In the genomic region with DNA sequence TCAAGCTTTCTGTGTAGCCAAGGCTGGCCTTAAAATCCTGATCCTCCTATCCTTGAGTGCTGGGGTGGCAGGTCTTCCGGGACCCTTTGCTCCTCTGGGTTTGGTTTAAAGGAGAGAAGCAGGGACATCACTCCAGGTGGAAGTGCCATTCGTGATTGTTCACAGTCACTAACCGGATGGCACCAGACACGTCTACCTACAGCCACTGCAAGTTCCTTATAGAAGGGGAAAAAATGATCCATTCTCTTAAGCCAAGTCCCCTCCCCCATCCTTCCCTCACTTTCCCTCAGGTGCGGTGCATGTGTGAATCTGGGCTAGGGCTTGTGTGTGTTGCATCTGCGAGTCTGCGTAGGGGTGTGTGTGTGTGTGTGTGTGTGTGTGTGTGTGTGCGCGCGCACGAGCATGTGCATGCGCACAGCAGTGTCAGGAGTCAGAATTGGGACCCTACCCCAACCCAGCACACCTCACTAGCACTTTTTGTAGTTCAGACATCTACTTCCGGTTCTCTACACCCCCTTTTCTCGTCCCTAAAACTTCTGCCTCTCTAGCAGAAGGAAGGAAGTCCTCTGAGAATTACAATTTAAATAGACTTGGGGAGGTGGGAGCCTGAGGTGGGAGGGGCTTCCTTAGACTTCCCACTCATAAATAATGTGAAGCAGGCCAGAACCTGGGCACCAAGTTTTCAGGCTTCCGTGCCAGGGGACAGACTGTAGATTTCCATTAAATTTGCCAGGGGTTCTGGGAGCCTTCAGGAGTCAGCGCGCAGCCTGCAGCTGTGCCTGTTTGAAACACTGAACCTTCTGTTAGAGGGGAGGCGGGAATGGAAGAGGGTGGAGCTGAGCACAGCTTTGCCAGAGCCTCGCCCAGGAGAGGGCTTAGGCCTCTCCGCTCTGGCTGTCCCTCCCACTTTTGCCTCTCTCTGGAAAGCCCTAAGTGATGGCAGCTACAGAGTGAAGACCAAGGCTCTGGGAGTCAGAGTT, we compare ENCODE assay signal across 8 mouse cellular contexts. TPM values are rescaled to one million over a fixed set of nuclear protein-coding genes. Genes with fewer than 3 reads are reported as not detected.
A peak's percentile ranks its signal among the peaks of the same experiment; 100 is the strongest.
DNase-seq lines count a peak whose midpoint lies in the region; ATAC-seq and TF ChIP-seq lines count a peak whose summit lies in the region.

No protein-coding gene starts in this region.

- DNase-seq in midbrain, embryonic 10.5 days (ENCODE audit: low spot score) = peak; percentile 51
- peak; percentile 53 for DNase-seq in gastrocnemius, postnatal 10 days
- peak; percentile 56 for DNase-seq in hindbrain, postnatal 0 days (ENCODE audit: low spot score)
- peak; percentile 45 for DNase-seq in neural tube, embryonic 10.5 days (ENCODE audit: extremely low spot score, low spot score)
- DNase-seq in frontal cortex, postnatal 14 days (ENCODE audit: low spot score in 2 of 2) = no peak

- no peak overlapping the region for H3K4me2 ChIP-seq in midbrain, embryonic 15.5 days
- no peak overlapping the region for H3K4me2 ChIP-seq in hindbrain, postnatal 0 days (ENCODE audit: low read depth, low read length)
- H3K4me2 ChIP-seq in limb, embryonic 15.5 days = peak overlapping the region; percentile 44

- ATAC-seq in midbrain, embryonic 15.5 days (replicated peaks) = no peak
- ATAC-seq in common myeloid progenitor, adult 5-6 weeks (replicated peaks; ENCODE audit: low read depth, poor library complexity, severe bottlenecking) = peak; percentile 59
- peak; percentile 82 for ATAC-seq in hindbrain, postnatal 0 days
- peak; percentile 93 for ATAC-seq in limb, embryonic 15.5 days (ENCODE audit: insufficient number of reproducible peaks, low FRiP score, low TSS enrichment, low read depth)

- peak overlapping the region; percentile 19 for H3K27ac ChIP-seq in midbrain, embryonic 10.5 days (replicated peaks)
- H3K27ac ChIP-seq in midbrain, embryonic 15.5 days = no peak overlapping the region
- H3K27ac ChIP-seq in hindbrain, postnatal 0 days = no peak overlapping the region
- peak overlapping the region; percentile 94 for H3K27ac ChIP-seq in limb, embryonic 15.5 days

- peaks cover 39% of the 10 kb centered on the region for H3K4me1 ChIP-seq in midbrain, embryonic 10.5 days
- peaks cover 13% of the 10 kb centered on the region for H3K4me1 ChIP-seq in midbrain, embryonic 15.5 days
- peaks cover 6% of the 10 kb centered on the region; the same call in 1 of the 2 replicates for H3K4me1 ChIP-seq in hindbrain, postnatal 0 days (ENCODE audit: insufficient read depth, low read length)
- H3K4me1 ChIP-seq in limb, embryonic 15.5 days = peaks cover 53% of the 10 kb centered on the region

- no peaks in the 10 kb centered on the region for H3K36me3 ChIP-seq in midbrain, embryonic 10.5 days
- no peaks in the 10 kb centered on the region for H3K36me3 ChIP-seq in midbrain, embryonic 15.5 days (replicated peaks)
- H3K36me3 ChIP-seq in hindbrain, postnatal 0 days (ENCODE audit: insufficient read depth, low read length) = no peaks in the 10 kb centered on the region
- peaks cover 27% of the 10 kb centered on the region for H3K36me3 ChIP-seq in limb, embryonic 15.5 days

- no peaks in the 10 kb centered on the region for H3K9me3 ChIP-seq in midbrain, embryonic 10.5 days (replicated peaks)
- H3K9me3 ChIP-seq in midbrain, embryonic 15.5 days = no peaks in the 10 kb centered on the region
- no peaks in the 10 kb centered on the region for H3K9me3 ChIP-seq in hindbrain, postnatal 0 days (ENCODE audit: low read length)
- H3K9me3 ChIP-seq in limb, embryonic 15.5 days = no peaks in the 10 kb centered on the region

- H3K4me3 ChIP-seq in midbrain, embryonic 10.5 days = no peak overlapping the region; the same call in 1 of the 2 replicates
- no peak overlapping the region for H3K4me3 ChIP-seq in midbrain, embryonic 15.5 days
- no peak overlapping the region for H3K4me3 ChIP-seq in hindbrain, postnatal 0 days (ENCODE audit: low read length)
- peak overlapping the region; percentile 24 for H3K4me3 ChIP-seq in limb, embryonic 15.5 days

- TF ChIP-seq CTCF in hindbrain, postnatal 0 days (IDR thresholded peaks at IDR 0.05; ENCODE audit: low read depth) = no peak

- H3K27me3 ChIP-seq in midbrain, embryonic 10.5 days (ENCODE audit: low read depth, poor library complexity, severe bottlenecking) = peaks cover 62% of the 10 kb centered on the region
- H3K27me3 ChIP-seq in midbrain, embryonic 15.5 days (replicated peaks) = peaks cover 35% of the 10 kb centered on the region
- H3K27me3 ChIP-seq in hindbrain, postnatal 0 days (ENCODE audit: insufficient read depth, low read length) = peaks cover 11% of the 10 kb centered on the region
- no peaks in the 10 kb centered on the region for H3K27me3 ChIP-seq in limb, embryonic 15.5 days

- 26% methylated on average over 20 of the region's 20 CpGs for WGBS in midbrain, embryonic 10.5 days
- 28% methylated on average over 20 of the region's 20 CpGs for WGBS in midbrain, embryonic 15.5 days
- whole genome bisulfite sequencing in hindbrain, postnatal 0 days = 32% methylated on average over 20 of the region's 20 CpGs
- WGBS in limb, embryonic 15.5 days = 18% methylated on average over 20 of the region's 20 CpGs

- no peak overlapping the region for H3K9ac ChIP-seq in midbrain, embryonic 15.5 days
- H3K9ac ChIP-seq in hindbrain, postnatal 0 days (replicated peaks; ENCODE audit: low read length) = no peak overlapping the region
- no peak overlapping the region for H3K9ac ChIP-seq in limb, embryonic 15.5 days

RNA-seq across cellular contexts. Expression of a gene that starts 3.1 kb away (rescaled TPM):
- polyA plus RNA-seq in midbrain, embryonic 10.5 days (2016; fragmentation: Nextera tagmentation; extraction: Ambion mirVana) = 2.2 and 3.6 TPM in 2 replicates
- polyA plus RNA-seq in midbrain, embryonic 15.5 days (2015; fragmentation: Nextera tagmentation; extraction: Ambion mirVana) = 1.4 and 1.8 TPM in 2 replicates
- total RNA-seq in common myeloid progenitor, adult 5-6 weeks (2017) = 9.7 and 11.6 TPM in 2 replicates
- total RNA-seq in gastrocnemius, postnatal 10 days (2021) = 10 to 100 TPM; 13.2 to 16.2 TPM
- total RNA-seq in hindbrain, postnatal 0 days (2014; rRNA removed) = 2.9 and 5.4 TPM in 2 replicates
- 2.5 and 3.0 TPM in 2 replicates for polyA plus RNA-seq in hindbrain, postnatal 0 days (2015; fragmentation: Nextera tagmentation; extraction: Ambion mirVana)
- 26.9 and 28.2 TPM in 2 replicates for polyA plus RNA-seq in limb, embryonic 15.5 days (2015; fragmentation: Nextera tagmentation; extraction: Ambion mirVana)

RNA-seq across cellular contexts. Expression of a gene that starts 10.5 kb away (rescaled TPM):
- 0.60 and 0.67 TPM in 2 replicates for polyA plus RNA-seq in midbrain, embryonic 10.5 days (2016; fragmentation: Nextera tagmentation; extraction: Ambion mirVana)
- 0.22 and 0.28 TPM in 2 replicates for polyA plus RNA-seq in midbrain, embryonic 15.5 days (2015; fragmentation: Nextera tagmentation; extraction: Ambion mirVana)
- 0.82 and 3.3 TPM in 2 replicates for total RNA-seq in common myeloid progenitor, adult 5-6 weeks (2017)
- total RNA-seq in gastrocnemius, postnatal 10 days (2021) = 1 to 10 TPM in 1 of 2 experiments, under 1 TPM in 1; 0.59 to 1.2 TPM
- total RNA-seq in hindbrain, postnatal 0 days (2014; rRNA removed) = not detected in 2 replicates
- 0.29 and 0.42 TPM in 2 replicates for polyA plus RNA-seq in hindbrain, postnatal 0 days (2015; fragmentation: Nextera tagmentation; extraction: Ambion mirVana)
- 3.8 and 4.0 TPM in 2 replicates for polyA plus RNA-seq in limb, embryonic 15.5 days (2015; fragmentation: Nextera tagmentation; extraction: Ambion mirVana)

RNA-seq across cellular contexts. Expression of a gene that starts 41.2 kb away (rescaled TPM):
- 134 and 144 TPM in 2 replicates for polyA plus RNA-seq in midbrain, embryonic 10.5 days (2016; fragmentation: Nextera tagmentation; extraction: Ambion mirVana)
- polyA plus RNA-seq in midbrain, embryonic 15.5 days (2015; fragmentation: Nextera tagmentation; extraction: Ambion mirVana) = 76.7 and 79.8 TPM in 2 replicates
- 20.5 and 30.5 TPM in 2 replicates for total RNA-seq in common myeloid progenitor, adult 5-6 weeks (2017)
- total RNA-seq in gastrocnemius, postnatal 10 days (2021) = 10 to 100 TPM; 19.9 to 20.6 TPM
- 70.2 and 76.1 TPM in 2 replicates for total RNA-seq in hindbrain, postnatal 0 days (2014; rRNA removed)
- polyA plus RNA-seq in hindbrain, postnatal 0 days (2015; fragmentation: Nextera tagmentation; extraction: Ambion mirVana) = 63.4 and 64.7 TPM in 2 replicates
- polyA plus RNA-seq in limb, embryonic 15.5 days (2015; fragmentation: Nextera tagmentation; extraction: Ambion mirVana) = 93.9 and 102 TPM in 2 replicates

RNA-seq across cellular contexts. Expression of a gene that starts 52.4 kb away (rescaled TPM):
- not detected in 2 replicates for polyA plus RNA-seq in midbrain, embryonic 10.5 days (2016; fragmentation: Nextera tagmentation; extraction: Ambion mirVana)
- polyA plus RNA-seq in midbrain, embryonic 15.5 days (2015; fragmentation: Nextera tagmentation; extraction: Ambion mirVana) = 2.4 and 2.5 TPM in 2 replicates
- total RNA-seq in common myeloid progenitor, adult 5-6 weeks (2017) = not detected in 2 replicates
- total RNA-seq in gastrocnemius, postnatal 10 days (2021) = not detected
- total RNA-seq in hindbrain, postnatal 0 days (2014; rRNA removed) = 11.3 and 15.3 TPM in 2 replicates
- polyA plus RNA-seq in hindbrain, postnatal 0 days (2015; fragmentation: Nextera tagmentation; extraction: Ambion mirVana) = 6.8 and 7.1 TPM in 2 replicates
- polyA plus RNA-seq in limb, embryonic 15.5 days (2015; fragmentation: Nextera tagmentation; extraction: Ambion mirVana) = 0.28 TPM in 1 of 2 replicates, not detected in the other

Comparison
In these comparisons a context has a peak if more than half of its experiments do, and no peak if none do; other contexts are left out.
1. H3K27ac ChIP-seq: peak in midbrain, embryonic 10.5 days (single experiment) and limb, embryonic 15.5 days (single experiment); none in midbrain, embryonic 15.5 days (single experiment) and hindbrain, postnatal 0 days (single experiment).
2. DNase-seq: peak in midbrain, embryonic 10.5 days (single experiment), gastrocnemius, postnatal 10 days (single experiment), hindbrain, postnatal 0 days (single experiment) and neural tube, embryonic 10.5 days (single experiment); none in frontal cortex, postnatal 14 days (0 of 2).